Mouse (Mus musculus) embryonic fibroblast, embryonic 13.5 days (primary cell): Measurements from ENCODE around the gene Nfam1.

Source experiments
- CTCF ChIP-seq: IDR thresholded peaks from 2 replicates; pipeline ENCODE4 v1.5.1; 2011; ENCODE audit warnings: mild to moderate bottlenecking, control low read depth, low read length, moderate library complexity, borderline replicate concordance; ENCODE audit not compliant: insufficient read depth
- POLR2A ChIP-seq: IDR thresholded peaks from 2 replicates; pipeline ENCODE4 v1.6.1; 2011; ENCODE audit warnings: low read depth, mild to moderate bottlenecking, control low read depth, low read length, moderate library complexity

DNA sequence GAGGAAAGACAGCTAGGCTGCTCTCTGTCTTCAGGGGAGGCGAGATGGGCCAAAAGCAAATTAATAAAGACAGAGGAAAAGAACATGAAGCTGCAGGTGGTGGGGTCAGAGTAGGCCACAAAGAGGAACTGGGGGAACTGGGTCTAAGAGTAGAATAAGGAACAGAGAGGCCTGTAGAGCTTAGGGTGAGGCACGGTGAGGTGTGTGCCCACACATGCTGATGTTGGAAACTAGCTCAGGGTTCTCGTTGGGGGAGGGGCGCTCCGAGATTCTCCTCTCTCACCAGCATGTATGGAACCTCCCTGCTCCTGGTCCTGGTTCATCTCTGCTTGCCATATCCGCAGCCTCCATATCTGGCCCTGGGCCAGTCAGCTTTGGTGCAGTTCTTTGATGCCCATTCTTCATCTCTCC is 34.3 kb downstream of the Nfam1 start:
- TF ChIP-seq CTCF (no peak), POLR2A (no peak)
